Mouse (Mus musculus) heart, postnatal 14 days (tissue): Measurements from ENCODE around the gene Thada. TPM values are rescaled to one million over a fixed set of nuclear protein-coding genes. Genes with fewer than 3 reads are reported as not detected.
"Not testable (repeated sequence)": the region's sequence is repeated elsewhere in the genome, so short reads cannot be mapped to it uniquely, and the experiment has no call there.

Source experiments
- DNase-seq, 2 experiments: peaks; one replicate each; pipeline ENCODE4 v3.0.0; 2021 to 2022
- intact Hi-C: fragments of 180-260 bp; cut with DNase I; formaldehyde crosslinking; loops from one replicate; pipeline ENCODE4 v1.15.1; 2025
- total RNA-seq, 2 experiments: library from RNA; stranded (reverse); gene quantifications; 2 replicates each; pipeline ENCODE4 v1.2.3; 2021

The Thada gene
- total RNA-seq, 2 experiments from 2014 or later: 9.1 to 10.1 TPM

GRCm38 (mm10) chr17:84322176-84322575, 143.8 kb downstream of the Thada start:
- intact Hi-C loops: no loop called here
- no peak for DNase-seq

- intact Hi-C loops: no loop called here
- no peak for DNase-seq
These were observed 144.7 kb downstream of the Thada start for GRCm38 (mm10) chr17:84321351-84321750.

- intact Hi-C loops: no loop called here
- no peak for DNase-seq
These were observed 145.4 kb downstream of the Thada start for GRCm38 (mm10) chr17:84320576-84320975.

- DNase-seq: no peak
- intact Hi-C loops: no loop called here
These were observed 151.7 kb downstream of the Thada start for GRCm38 (mm10) chr17:84314341-84314740.

GRCm38 (mm10) chr17:84313494-84313893, 152.5 kb downstream of the Thada start:
- no peak for DNase-seq
- intact Hi-C loops: no loop called here

GRCm38 (mm10) chr17:84306151-84306550, 159.9 kb downstream of the Thada start:
- intact Hi-C loops: no loop called here
- DNase-seq: no peak

GRCm38 (mm10) chr17:84305074-84305473, 160.9 kb downstream of the Thada start:
- intact Hi-C loops: no loop called here
- no peak for DNase-seq

GRCm38 (mm10) chr17:84304141-84304540, 161.9 kb downstream of the Thada start:
- intact Hi-C loops: no loop called here
- no peak for DNase-seq

- intact Hi-C loops: no loop called here
- no peak for DNase-seq
These were observed 168.0 kb downstream of the Thada start for GRCm38 (mm10) chr17:84297976-84298375.

- DNase-seq: no peak
- intact Hi-C loops: no loop called here
These were observed 172.8 kb downstream of the Thada start for GRCm38 (mm10) chr17:84293221-84293620.

GRCm38 (mm10) chr17:84291228-84291627, 174.8 kb downstream of the Thada start:
- intact Hi-C loops, DNase-seq: not testable (repeated sequence)

GRCm38 (mm10) chr17:84287675-84288420, 178.2 kb downstream of the Thada start:
- no peak for DNase-seq
- intact Hi-C loops: no loop called here

- intact Hi-C loops: no loop called here
- no peak for DNase-seq
These were observed 179.5 kb downstream of the Thada start for GRCm38 (mm10) chr17:84286536-84286935.

GRCm38 (mm10) chr17:84282388-84283280, 183.4 kb downstream of the Thada start:
- no peak for DNase-seq
- intact Hi-C loops: no loop called here

GRCm38 (mm10) chr17:84279001-84279400, 187.0 kb downstream of the Thada start:
- DNase-seq: no peak
- intact Hi-C loops: no loop called here

- DNase-seq: no peak
- intact Hi-C loops: no loop called here
These were observed 187.6 kb downstream of the Thada start for GRCm38 (mm10) chr17:84278193-84278953.

GRCm38 (mm10) chr17:84274999-84275398, 191.0 kb downstream of the Thada start:
- intact Hi-C loops: no loop called here
- DNase-seq: no peak

- intact Hi-C loops: no loop called here
- DNase-seq: peak in 1 of 2 experiments; percentile 32
These were observed 191.8 kb downstream of the Thada start for GRCm38 (mm10) chr17:84274163-84274562.

GRCm38 (mm10) chr17:84272557-84273261, 193.3 kb downstream of the Thada start:
- peak in 1 of 2 experiments; percentile 63 for DNase-seq
- intact Hi-C loops: no loop called here

- DNase-seq: no peak
- intact Hi-C loops: no loop called here
These were observed 194.3 kb downstream of the Thada start for GRCm38 (mm10) chr17:84271566-84272202.
